Mouse (Mus musculus): ENCODE measurements at regions not wholly inside any gene's neighbourhood (a gene's known extent, or its start where the extent isn't known, plus 50 kb on each side); places are given as distances from the start of the nearest gene placed in this dataset.
A peak's percentile ranks its signal among the peaks of the same experiment; 100 is the strongest.

DNA sequence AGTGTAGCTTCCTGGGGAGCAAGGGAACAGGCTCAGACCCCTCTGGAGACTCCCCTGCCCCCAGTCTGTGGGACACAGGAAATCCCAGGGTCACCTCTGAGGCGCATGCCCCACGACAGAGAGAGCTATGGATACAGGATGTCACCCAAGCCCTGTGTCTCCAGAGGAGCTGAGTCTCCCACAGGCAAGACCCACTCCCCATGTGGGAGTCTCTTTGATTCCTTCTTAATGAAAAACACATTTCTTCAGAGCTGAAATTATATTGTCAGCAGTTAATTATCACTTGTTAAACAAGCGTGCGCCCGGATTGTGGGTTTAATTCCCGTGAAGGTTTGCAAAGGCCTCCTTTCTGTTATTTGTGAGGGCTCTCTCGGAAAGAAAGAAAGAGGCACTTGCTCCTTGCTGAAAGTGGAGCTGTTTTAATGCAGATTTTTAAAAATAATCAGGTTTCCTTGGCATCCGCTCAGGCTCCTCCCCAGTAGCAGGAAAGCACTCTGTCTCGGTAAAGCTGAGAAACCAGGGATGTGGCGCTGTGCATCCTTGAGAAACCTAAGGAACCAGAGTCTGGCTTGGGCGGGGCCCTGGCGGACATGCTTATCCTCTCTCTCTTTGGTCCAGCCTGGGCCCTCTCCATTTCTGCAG, 432.6 kb downstream of the Ptpru start:
- no peaks in the 10 kb centered on the region; the same call in 1 of the 2 replicates for H3K4me1 ChIP-seq (replicated peaks; ENCODE audit: control insufficient read depth, insufficient read depth, low read length)
- H3K4me3 ChIP-seq (ENCODE audit: low read depth, low read length) = no peak overlapping the region
- H3K9ac ChIP-seq (ENCODE audit: low read length) = no peak overlapping the region
- H3K4me2 ChIP-seq (ENCODE audit: low read depth, low read length, severe bottlenecking) = no peak overlapping the region
- no peaks in the 10 kb centered on the region for H3K36me3 ChIP-seq (ENCODE audit: control insufficient read depth, insufficient read depth, low read length)
- H3K27ac ChIP-seq (ENCODE audit: low read depth, low read length) = no peak overlapping the region
- no peaks in the 10 kb centered on the region for H3K27me3 ChIP-seq (ENCODE audit: control insufficient read depth, insufficient read depth, low read length)
- no peak for ATAC-seq (replicated peaks; ENCODE audit: low FRiP score)
- no peaks in the 10 kb centered on the region for H3K9me3 ChIP-seq (ENCODE audit: control insufficient read depth, low read length)
- WGBS = 52% methylated on average over 12 of the region's 12 CpGs
- no peak for DNase-seq (ENCODE audit: low spot score)

DNA sequence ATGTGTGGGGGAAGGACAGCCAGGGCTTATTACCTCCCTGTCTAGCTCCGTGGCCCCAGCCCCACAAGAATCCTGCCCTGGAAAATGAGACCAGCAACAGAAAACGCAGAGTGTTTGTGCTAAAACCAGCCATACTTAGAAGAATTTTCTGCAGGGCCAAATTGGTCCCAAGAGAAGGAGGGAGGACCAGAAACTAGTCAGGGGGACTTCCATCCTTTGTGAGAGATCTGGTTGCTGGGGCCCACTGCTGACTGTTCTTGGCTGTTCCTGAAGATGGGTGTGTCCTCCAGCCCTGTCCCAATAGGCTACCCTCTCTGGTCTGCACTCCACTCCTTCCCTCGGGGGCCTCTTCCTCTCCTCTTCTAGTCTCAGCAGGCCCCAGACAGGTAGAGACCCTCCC, 430.6 kb downstream of the Ptpru start:
- ATAC-seq (replicated peaks; ENCODE audit: low FRiP score) = no peak
- no peak overlapping the region for H3K4me2 ChIP-seq (ENCODE audit: low read depth, low read length, severe bottlenecking)
- 59% methylated on average over 3 of the region's 3 CpGs for WGBS
- peaks cover 2% of the 10 kb centered on the region; the same call in 1 of the 2 replicates for H3K4me1 ChIP-seq (replicated peaks; ENCODE audit: control insufficient read depth, insufficient read depth, low read length)
- no peaks in the 10 kb centered on the region for H3K36me3 ChIP-seq (ENCODE audit: control insufficient read depth, insufficient read depth, low read length)
- no peak overlapping the region for H3K27ac ChIP-seq (ENCODE audit: low read depth, low read length)
- H3K9me3 ChIP-seq (ENCODE audit: control insufficient read depth, low read length) = no peaks in the 10 kb centered on the region
- no peak overlapping the region for H3K9ac ChIP-seq (ENCODE audit: low read length)
- no peak overlapping the region for H3K4me3 ChIP-seq (ENCODE audit: low read depth, low read length)
- no peak for DNase-seq (ENCODE audit: low spot score)
- H3K27me3 ChIP-seq (ENCODE audit: control insufficient read depth, insufficient read depth, low read length) = no peaks in the 10 kb centered on the region

GRCm38 (mm10) chr4:131408644-131409043, 429.4 kb downstream of the Ptpru start:
- no peak overlapping the region for H3K9ac ChIP-seq (ENCODE audit: low read length)
- H3K9me3 ChIP-seq (ENCODE audit: control insufficient read depth, low read length) = no peaks in the 10 kb centered on the region
- 84% methylated on average over 1 of the region's 1 CpGs for WGBS
- H3K36me3 ChIP-seq (ENCODE audit: control insufficient read depth, insufficient read depth, low read length) = no peaks in the 10 kb centered on the region
- no peak overlapping the region for H3K27ac ChIP-seq (ENCODE audit: low read depth, low read length)
- DNase-seq (ENCODE audit: low spot score) (no peak), ATAC-seq (replicated peaks; ENCODE audit: low FRiP score) (no peak)
- H3K4me1 ChIP-seq (replicated peaks; ENCODE audit: control insufficient read depth, insufficient read depth, low read length) = peaks cover 2% of the 10 kb centered on the region; the same call in 1 of the 2 replicates
- no peak overlapping the region for H3K4me3 ChIP-seq (ENCODE audit: low read depth, low read length)
- H3K27me3 ChIP-seq (ENCODE audit: control insufficient read depth, insufficient read depth, low read length) = no peaks in the 10 kb centered on the region
- no peak overlapping the region for H3K4me2 ChIP-seq (ENCODE audit: low read depth, low read length, severe bottlenecking)

DNA sequence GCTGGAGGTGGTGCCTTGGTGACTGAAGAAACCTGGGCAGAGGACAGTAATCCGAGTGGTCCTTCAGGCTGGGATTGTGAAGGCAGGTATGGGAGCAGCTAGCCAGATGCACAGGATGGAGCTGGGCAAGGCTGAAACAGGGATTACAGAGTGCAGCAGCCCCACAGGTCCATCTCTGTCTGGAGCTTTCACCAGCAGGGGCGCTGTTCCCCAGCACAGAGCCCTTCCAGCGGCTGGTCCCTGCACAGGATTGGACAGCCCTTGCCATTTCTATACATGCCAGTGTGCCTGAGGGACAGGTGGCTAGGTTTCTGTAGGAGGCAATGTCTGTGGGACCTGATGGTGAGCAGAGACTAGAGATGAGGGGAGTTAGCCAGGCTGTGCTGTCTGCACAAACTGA, 428.3 kb downstream of the Ptpru start:
- ATAC-seq (replicated peaks; ENCODE audit: low FRiP score) (0 out of 2 replicates have a peak, but pooled peaks have one; percentile 42), DNase-seq (ENCODE audit: low spot score) (peak; percentile 85)
- WGBS = 25% methylated on average over 3 of the region's 3 CpGs
- no peaks in the 10 kb centered on the region for H3K9me3 ChIP-seq (ENCODE audit: control insufficient read depth, low read length)
- H3K27ac ChIP-seq (ENCODE audit: low read depth, low read length) = no peak overlapping the region
- no peaks in the 10 kb centered on the region for H3K27me3 ChIP-seq (ENCODE audit: control insufficient read depth, insufficient read depth, low read length)
- H3K36me3 ChIP-seq (ENCODE audit: control insufficient read depth, insufficient read depth, low read length) = no peaks in the 10 kb centered on the region
- H3K4me3 ChIP-seq (ENCODE audit: low read depth, low read length) = no peak overlapping the region
- H3K4me2 ChIP-seq (ENCODE audit: low read depth, low read length, severe bottlenecking) = no peak overlapping the region
- H3K9ac ChIP-seq (ENCODE audit: low read length) = no peak overlapping the region
- H3K4me1 ChIP-seq (replicated peaks; ENCODE audit: control insufficient read depth, insufficient read depth, low read length) = peaks cover 2% of the 10 kb centered on the region; the same call in 1 of the 2 replicates

GRCm38 (mm10) chr4:131411936-131412335, 426.2 kb downstream of the Ptpru start:
- H3K9me3 ChIP-seq (ENCODE audit: control insufficient read depth, low read length) = no peaks in the 10 kb centered on the region
- peaks cover 2% of the 10 kb centered on the region; the same call in 1 of the 2 replicates for H3K4me1 ChIP-seq (replicated peaks; ENCODE audit: control insufficient read depth, insufficient read depth, low read length)
- WGBS = 51% methylated on average over 4 of the region's 4 CpGs
- H3K4me3 ChIP-seq (ENCODE audit: low read depth, low read length) = no peak overlapping the region
- no peak overlapping the region for H3K9ac ChIP-seq (ENCODE audit: low read length)
- DNase-seq (ENCODE audit: low spot score) (no peak), ATAC-seq (replicated peaks; ENCODE audit: low FRiP score) (no peak)
- H3K36me3 ChIP-seq (ENCODE audit: control insufficient read depth, insufficient read depth, low read length) = no peaks in the 10 kb centered on the region
- H3K27ac ChIP-seq (ENCODE audit: low read depth, low read length) = no peak overlapping the region
- H3K27me3 ChIP-seq (ENCODE audit: control insufficient read depth, insufficient read depth, low read length) = no peaks in the 10 kb centered on the region
- H3K4me2 ChIP-seq (ENCODE audit: low read depth, low read length, severe bottlenecking) = no peak overlapping the region

DNA sequence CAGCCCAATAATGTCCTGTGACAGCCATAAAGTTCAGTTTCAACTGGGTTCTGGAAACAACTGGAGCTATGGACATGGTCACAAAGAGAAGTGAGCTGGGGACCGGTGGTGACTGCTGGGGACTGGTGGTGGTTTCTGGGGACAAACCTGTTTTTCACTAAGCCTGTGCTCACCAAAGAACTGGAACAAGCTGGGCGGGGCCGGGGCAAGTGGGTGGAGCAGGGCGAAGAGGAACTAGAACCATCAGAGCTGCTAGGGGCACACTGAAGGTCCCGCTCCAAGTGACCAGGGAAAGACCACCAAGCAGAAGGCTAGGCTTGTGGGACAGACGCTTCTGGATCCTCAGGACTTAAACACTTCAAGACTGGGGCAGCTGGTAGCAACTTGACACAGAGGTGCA, 424.7 kb downstream of the Ptpru start:
- peaks cover 2% of the 10 kb centered on the region; the same call in 1 of the 2 replicates for H3K4me1 ChIP-seq (replicated peaks; ENCODE audit: control insufficient read depth, insufficient read depth, low read length)
- 81% methylated on average over 6 of the region's 6 CpGs for WGBS
- H3K9me3 ChIP-seq (ENCODE audit: control insufficient read depth, low read length) = no peaks in the 10 kb centered on the region
- no peaks in the 10 kb centered on the region for H3K27me3 ChIP-seq (ENCODE audit: control insufficient read depth, insufficient read depth, low read length)
- no peaks in the 10 kb centered on the region for H3K36me3 ChIP-seq (ENCODE audit: control insufficient read depth, insufficient read depth, low read length)
- H3K4me3 ChIP-seq (ENCODE audit: low read depth, low read length) = no peak overlapping the region
- no peak for ATAC-seq (replicated peaks; ENCODE audit: low FRiP score)
- no peak overlapping the region for H3K9ac ChIP-seq (ENCODE audit: low read length)
- no peak for DNase-seq (ENCODE audit: low spot score)
- H3K4me2 ChIP-seq (ENCODE audit: low read depth, low read length, severe bottlenecking) = no peak overlapping the region
- no peak overlapping the region for H3K27ac ChIP-seq (ENCODE audit: low read depth, low read length)

DNA sequence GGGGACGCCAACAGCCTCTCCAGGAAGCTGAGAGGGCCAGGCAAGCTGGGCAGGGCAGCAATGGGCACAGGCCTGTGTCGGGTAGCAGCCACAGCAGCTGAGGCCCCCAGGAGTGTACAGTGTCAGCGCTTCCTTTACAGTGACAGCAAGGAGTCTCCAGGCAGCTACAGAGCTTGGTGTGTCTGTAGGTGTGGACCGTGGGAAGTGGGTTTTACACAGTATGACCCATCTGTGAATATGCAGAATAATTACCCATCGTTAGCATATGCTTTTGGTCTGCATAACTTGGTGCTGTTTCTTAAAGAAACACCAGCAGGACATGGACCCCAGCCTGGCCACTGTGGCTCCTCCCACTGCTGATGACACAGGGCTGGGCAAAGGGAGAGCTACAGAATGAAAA, 422.6 kb downstream of the Ptpru start:
- no peak overlapping the region for H3K4me3 ChIP-seq (ENCODE audit: low read depth, low read length)
- no peak overlapping the region for H3K9ac ChIP-seq (ENCODE audit: low read length)
- no peak overlapping the region for H3K27ac ChIP-seq (ENCODE audit: low read depth, low read length)
- no peak for ATAC-seq (replicated peaks; ENCODE audit: low FRiP score)
- peaks cover 2% of the 10 kb centered on the region; the same call in 1 of the 2 replicates for H3K4me1 ChIP-seq (replicated peaks; ENCODE audit: control insufficient read depth, insufficient read depth, low read length)
- H3K27me3 ChIP-seq (ENCODE audit: control insufficient read depth, insufficient read depth, low read length) = no peaks in the 10 kb centered on the region
- no peak overlapping the region for H3K4me2 ChIP-seq (ENCODE audit: low read depth, low read length, severe bottlenecking)
- H3K9me3 ChIP-seq (ENCODE audit: control insufficient read depth, low read length) = no peaks in the 10 kb centered on the region
- WGBS = 81% methylated on average over 5 of the region's 5 CpGs
- DNase-seq (ENCODE audit: low spot score) = no peak
- H3K36me3 ChIP-seq (ENCODE audit: control insufficient read depth, insufficient read depth, low read length) = no peaks in the 10 kb centered on the region

DNA sequence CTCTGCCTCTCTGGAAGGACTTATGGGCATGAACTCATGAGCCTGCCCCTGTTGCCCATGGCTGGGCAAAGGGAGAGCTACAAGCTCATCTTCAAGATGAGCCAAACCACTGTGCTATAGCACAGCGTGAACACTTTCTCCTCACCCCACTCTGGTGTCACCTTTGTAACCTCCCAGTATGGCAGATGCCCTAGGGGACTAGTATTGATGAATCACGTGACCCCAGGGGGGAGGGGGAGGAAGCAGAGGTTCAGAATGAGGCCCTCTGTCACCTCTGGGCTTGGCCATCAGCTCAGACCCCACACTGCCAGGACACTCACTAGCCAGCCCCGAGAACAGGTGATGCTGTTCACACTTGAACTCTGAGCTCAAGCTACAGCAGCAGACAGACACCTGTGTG, 421.9 kb downstream of the Ptpru start:
- Histone ChIP-seq H3K27ac (ENCODE audit: low read depth, low read length) (no peak overlapping the region), H3K36me3 (ENCODE audit: control insufficient read depth, insufficient read depth, low read length) (no peaks in the 10 kb centered on the region), H3K4me1 (replicated peaks; ENCODE audit: control insufficient read depth, insufficient read depth, low read length) (peaks cover 2% of the 10 kb centered on the region; the same call in 1 of the 2 replicates), H3K4me3 (ENCODE audit: low read depth, low read length) (no peak overlapping the region), H3K9ac (ENCODE audit: low read length) (no peak overlapping the region), H3K9me3 (ENCODE audit: control insufficient read depth, low read length) (no peaks in the 10 kb centered on the region), H3K27me3 (ENCODE audit: control insufficient read depth, insufficient read depth, low read length) (no peaks in the 10 kb centered on the region), H3K4me2 (ENCODE audit: low read depth, low read length, severe bottlenecking) (no peak overlapping the region)
- no peak for ATAC-seq (replicated peaks; ENCODE audit: low FRiP score)
- no peak for DNase-seq (ENCODE audit: low spot score)
- 63% methylated on average over 3 of the region's 3 CpGs for WGBS

DNA sequence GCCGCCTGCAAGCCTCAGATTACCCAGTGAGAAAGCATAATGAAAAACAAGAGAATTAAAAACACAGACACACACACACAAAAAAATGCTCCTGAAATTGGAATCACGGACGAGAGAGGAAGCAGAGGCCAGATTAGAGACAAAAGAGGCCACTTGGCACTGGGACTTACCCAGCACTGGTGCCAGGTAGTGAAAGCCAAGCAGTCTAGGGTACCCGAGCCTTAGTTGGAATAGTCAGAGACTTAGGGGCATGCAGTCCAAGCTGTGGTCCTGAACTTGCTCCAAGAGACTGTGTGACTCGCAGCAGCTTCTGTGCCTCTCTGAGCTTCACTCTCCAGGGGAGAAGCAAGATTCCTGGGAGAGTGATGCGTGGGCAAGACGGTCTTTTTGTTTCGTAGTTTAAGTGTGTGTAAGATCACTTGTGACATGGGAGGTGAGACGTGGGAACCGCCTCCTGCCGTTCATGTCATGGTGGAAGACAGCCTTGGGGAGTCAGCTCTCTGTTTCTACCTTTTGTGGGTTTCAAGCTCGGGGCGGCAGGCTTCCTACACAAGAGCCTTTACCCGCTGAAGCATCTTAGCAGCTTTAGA, 420.8 kb downstream of the Ptpru start:
- no peaks in the 10 kb centered on the region for H3K27me3 ChIP-seq (ENCODE audit: control insufficient read depth, insufficient read depth, low read length)
- no peak overlapping the region for H3K9ac ChIP-seq (ENCODE audit: low read length)
- no peak overlapping the region for H3K4me2 ChIP-seq (ENCODE audit: low read depth, low read length, severe bottlenecking)
- no peak for DNase-seq (ENCODE audit: low spot score)
- no peaks in the 10 kb centered on the region for H3K9me3 ChIP-seq (ENCODE audit: control insufficient read depth, low read length)
- no peak overlapping the region for H3K27ac ChIP-seq (ENCODE audit: low read depth, low read length)
- WGBS = 85% methylated on average over 14 of the region's 14 CpGs
- H3K4me3 ChIP-seq (ENCODE audit: low read depth, low read length) = no peak overlapping the region
- H3K4me1 ChIP-seq (replicated peaks; ENCODE audit: control insufficient read depth, insufficient read depth, low read length) = no peaks in the 10 kb centered on the region
- ATAC-seq (replicated peaks; ENCODE audit: low FRiP score) = no peak
- H3K36me3 ChIP-seq (ENCODE audit: control insufficient read depth, insufficient read depth, low read length) = no peaks in the 10 kb centered on the region

All from forebrain, embryonic 11.5 days (tissue).